ENCODE assay signal across 10 mouse cellular contexts in genomic region chr9:61385753-61386152, GRCm38 (mm10). TPM values are rescaled to one million over a fixed set of nuclear protein-coding genes. Genes with fewer than 3 reads are reported as not detected.
A peak's percentile ranks its signal among the peaks of the same experiment; 100 is the strongest.
DNase-seq lines count a peak whose midpoint lies in the region; ATAC-seq and TF ChIP-seq lines count a peak whose summit lies in the region.
"Had no signal": no experiment of that assay in that cellular context is flagged by ENCODE, and none has a peak within 500 bp of the region (broad histone marks: within the 10 kb centered on the region; RNA-seq: fewer than 3 reads in every experiment).

No protein-coding gene starts in this region.

- H3K4me2 ChIP-seq in hindbrain, embryonic 13.5 days, result peak overlapping the region; percentile 36
- H3K4me2 ChIP-seq in midbrain, embryonic 11.5 days, result peak overlapping the region; percentile 45

- peaks cover 91% of the 10 kb centered on the region for H3K36me3 ChIP-seq in G1E (replicated peaks)
- peaks cover 44% of the 10 kb centered on the region for H3K36me3 ChIP-seq in hindbrain, embryonic 13.5 days
- H3K36me3 ChIP-seq in midbrain, embryonic 11.5 days (ENCODE audit: control insufficient read depth, insufficient read depth, low read length), result peaks cover 3% of the 10 kb centered on the region; the same call in 1 of the 2 replicates

- peak overlapping the region; percentile 44; the same call in 1 of the 2 replicates for H3K27ac ChIP-seq in hindbrain, embryonic 13.5 days
- peak overlapping the region; percentile 49; the same call in 1 of the 2 replicates for H3K27ac ChIP-seq in midbrain, embryonic 11.5 days (ENCODE audit: low read depth, low read length)
- H3K27ac ChIP-seq: heart, adult 2 months had no signal

- no peaks in the 10 kb centered on the region for H3K9me3 ChIP-seq in G1E (replicated peaks)
- H3K9me3 ChIP-seq in hindbrain, embryonic 13.5 days, result no peaks in the 10 kb centered on the region
- H3K9me3 ChIP-seq in midbrain, embryonic 11.5 days (ENCODE audit: control insufficient read depth, low read length), result no peaks in the 10 kb centered on the region

- peak overlapping the region; percentile 46; the same call in 1 of the 2 replicates for H3K4me3 ChIP-seq in G1E (ENCODE audit: low read depth, low read length)
- no peak overlapping the region for H3K4me3 ChIP-seq in hindbrain, embryonic 13.5 days
- H3K4me3 ChIP-seq in midbrain, embryonic 11.5 days (ENCODE audit: low read depth, low read length), result peak overlapping the region; percentile 9
- H3K4me3 ChIP-seq: heart, adult 2 months had no signal

- WGBS in hindbrain, embryonic 13.5 days, result 3% methylated on average over 8 of the region's 8 CpGs
- WGBS in midbrain, embryonic 11.5 days, result 3% methylated on average over 8 of the region's 8 CpGs

- H3K9ac ChIP-seq in hindbrain, embryonic 13.5 days, result peak overlapping the region; percentile 46; the same call in 1 of the 2 replicates
- peak overlapping the region; percentile 11 for H3K9ac ChIP-seq in midbrain, embryonic 11.5 days (ENCODE audit: low read length)
- H3K9ac ChIP-seq: lung, embryonic 14.5 days had no signal

- peak; percentile 72 for ATAC-seq in G1E (ENCODE audit: extremely low read depth, insufficient number of reproducible peaks, low FRiP score, poor library complexity, severe bottlenecking)
- no peak; the same call in 1 of the 2 replicates for ATAC-seq in hindbrain, embryonic 13.5 days (ENCODE audit: low FRiP score)
- peak; percentile 35; the same call in 1 of the 2 replicates for ATAC-seq in midbrain, embryonic 11.5 days (ENCODE audit: low FRiP score)

- no peak for TF ChIP-seq CTCF in G1E (IDR thresholded peaks at IDR 0.05; ENCODE audit: low read depth, low read length)

- peak; percentile 64 for DNase-seq in CD4-positive, CD25-positive, alpha-beta regulatory T cell, adult 2 months (ENCODE audit: low read depth, low spot score)
- DNase-seq in G1E (ENCODE audit: low spot score), result no peak
- DNase-seq in midbrain, embryonic 11.5 days (ENCODE audit: low spot score, missing footprints), result no peak
- DNase-seq in urinary bladder, postnatal 14 days (ENCODE audit: low spot score), result no peak
- DNase-seq in cerebellum, adult 11 months, result no peak
- DNase-seq in embryo, embryonic 9.5 days (ENCODE audit: extremely low spot score), result no peak
- DNase-seq in yolk sac, embryonic 10.5 days (ENCODE audit: low spot score), result no peak

- H3K27me3 ChIP-seq in G1E (ENCODE audit: insufficient read depth, low read length), result no peaks in the 10 kb centered on the region
- peaks cover 10% of the 10 kb centered on the region; the same call in 1 of the 2 replicates for H3K27me3 ChIP-seq in hindbrain, embryonic 13.5 days
- H3K27me3 ChIP-seq in midbrain, embryonic 11.5 days (ENCODE audit: control insufficient read depth, insufficient read depth, low read length), result no peaks in the 10 kb centered on the region

- H3K4me1 ChIP-seq in G1E (ENCODE audit: insufficient read depth, low read depth, low read length), result peaks cover 67% of the 10 kb centered on the region
- H3K4me1 ChIP-seq in hindbrain, embryonic 13.5 days (replicated peaks), result peaks cover 99% of the 10 kb centered on the region
- peaks cover 94% of the 10 kb centered on the region for H3K4me1 ChIP-seq in midbrain, embryonic 11.5 days (ENCODE audit: control insufficient read depth, insufficient read depth, low read length)

RNA-seq across cellular contexts. Expression of gene Tle3, which starts 13.6 kb away (rescaled TPM):
- total RNA-seq in G1E (2014; fragmentation: Nextera tagmentation) (131 and 136 TPM in 2 replicates), G1E (2017) (22.7 and 29.7 TPM in 2 replicates)
- 144 and 162 TPM in 2 replicates for polyA plus RNA-seq in G1E (2012)
- 31.0 and 32.3 TPM in 2 replicates for polyA plus RNA-seq in hindbrain, embryonic 13.5 days (2015; fragmentation: Nextera tagmentation; extraction: Ambion mirVana)
- 38.2 and 38.9 TPM in 2 replicates for polyA plus RNA-seq in midbrain, embryonic 11.5 days (2014; fragmentation: Nextera tagmentation; extraction: Ambion mirVana)
